Mouse (Mus musculus) heart, postnatal 4 days (tissue): ENCODE data around the gene Slc4a11. TPM values are rescaled to one million over a fixed set of nuclear protein-coding genes. Genes with fewer than 3 reads are reported as not detected.

Experiments
- total RNA-seq, 2 experiments: library from RNA; stranded (reverse); gene quantifications; 2 replicates each; pipeline ENCODE4 v1.2.3; 2021

Slc4a11 gene
- total RNA-seq, 2 experiments from 2014 or later: 0.12 to 0.16 TPM

Other genes with a start within 250 kb of the Slc4a11 start
- 10 to 100 TPM; 78.9 to 86.4 TPM for gene Ptpra, start 247.2 kb downstream of the Slc4a11 start, total RNA-seq
- gene Mrps26, start 133.8 kb downstream of the Slc4a11 start, total RNA-seq: 10 to 100 TPM; 78.0 to 86.6 TPM
- gene Oxt, start 121.3 kb downstream of the Slc4a11 start, total RNA-seq: not detected
- gene Avp, start 115.0 kb downstream of the Slc4a11 start, total RNA-seq: 1 to 10 TPM in 1 of 2 experiments, under 1 TPM in 1; 0.83 to 1.5 TPM
- 1 to 10 TPM; 8.1 to 9.2 TPM for gene Fastkd5, start 67.5 kb downstream of the Slc4a11 start, total RNA-seq
- 1 to 10 TPM; 5.5 TPM for gene Ubox5, start 67.5 kb downstream of the Slc4a11 start, total RNA-seq
- 1 to 10 TPM; 4.3 to 5.0 TPM for gene Lzts3, start 54.7 kb downstream of the Slc4a11 start, total RNA-seq
- 10 to 100 TPM; 57.7 to 58.9 TPM for gene Ddrgk1, start 32.9 kb downstream of the Slc4a11 start, total RNA-seq
- gene Itpa, start 29.9 kb downstream of the Slc4a11 start, total RNA-seq: 10 to 100 TPM; 32.7 to 35.2 TPM
- gene 4930402H24Rik, start 208.9 kb upstream of the Slc4a11 start, total RNA-seq: 10 to 100 TPM; 80.1 to 86.3 TPM
- gene Atrn, start 209.0 kb upstream of the Slc4a11 start, total RNA-seq: 10 to 100 TPM; 27.6 to 28.8 TPM